Mouse (Mus musculus) liver, embryonic 15.5 days (tissue): Measurements from ENCODE around the gene Fam173a. TPM values are rescaled to one million over a fixed set of nuclear protein-coding genes. Genes with fewer than 3 reads are reported as not detected.
"Not testable (repeated sequence)": the region's sequence is repeated elsewhere in the genome, so short reads cannot be mapped to it uniquely, and the experiment has no call there.

Experiments
- ATAC-seq: fragments of 200-750 bp; cut with Nextera tagmentation; 2 replicates; pipeline ENCODE4 v1.8.0; 2017; ENCODE audit warnings: moderate number of reproducible peaks, mild to moderate bottlenecking, moderate library complexity; ENCODE audit not compliant: insufficient read depth
- H3K27ac ChIP-seq: fragments of 300-500 bp; sonication (generic); replicated peaks from 2 replicates; pipeline ENCODE4 v1.5.1; 2015; ENCODE audit warnings: mild to moderate bottlenecking, inconsistent platforms
- H3K27me3 ChIP-seq: fragments of 300-500 bp; sonication (generic); 2 replicates; pipeline ENCODE4 v1.6.1; 2015; ENCODE audit warnings: mild to moderate bottlenecking, inconsistent platforms
- H3K36me3 ChIP-seq: fragments of 300-500 bp; sonication (generic); replicated peaks from 2 replicates; pipeline ENCODE4 v1.6.1; 2015; ENCODE audit warnings: moderate library complexity, mild to moderate bottlenecking, inconsistent platforms
- H3K4me1 ChIP-seq: fragments of 300-500 bp; sonication (generic); replicated peaks from 2 replicates; pipeline ENCODE4 v1.6.1; 2015; ENCODE audit warnings: inconsistent platforms
- H3K4me2 ChIP-seq: fragments of 300-500 bp; sonication (generic); 2 replicates; pipeline ENCODE4 v1.6.1; 2015; ENCODE audit warnings: moderate library complexity, mild to moderate bottlenecking, inconsistent platforms
- H3K4me3 ChIP-seq: fragments of 300-500 bp; sonication (generic); replicated peaks from 2 replicates; pipeline ENCODE4 v1.5.1; 2015; ENCODE audit warnings: mild to moderate bottlenecking, inconsistent platforms
- H3K9ac ChIP-seq: fragments of 300-500 bp; sonication (generic); 2 replicates; pipeline ENCODE4 v1.6.1; 2015; ENCODE audit warnings: moderate library complexity, mild to moderate bottlenecking, inconsistent platforms
- H3K9me3 ChIP-seq: fragments of 300-500 bp; sonication (generic); replicated peaks from 2 replicates; pipeline ENCODE4 v1.6.1; 2016; ENCODE audit warnings: inconsistent platforms
- WGBS: fragments of 180-500 bp; shearing (Covaris S2); methylation state at CpG from one replicate; pipeline ENCODE4 v1.1.7; 2015; ENCODE audit warnings: mixed read lengths; ENCODE audit not compliant: insufficient replicate concordance; 5-methylcytosine and 5-hydroxymethylcytosine counted together
- polyA plus RNA-seq: library from polyadenylated mRNA; unstranded; fragments of >200 nt; fragmentation: Nextera tagmentation; extraction: Ambion mirVana; gene quantifications from 2 replicates; pipeline ENCODE4 v1.2.1, GENCODE M21; 2015

The Fam173a gene
- polyA plus RNA-seq, 1 experiment from 2014 or later = 54.9 TPM

GRCm38 (mm10) chr17:25810890-25811289 is 18.2 kb upstream of the Fam173a start:
- Histone ChIP-seq H3K4me3 (no peak overlapping the region), H3K4me1 (peaks cover 12% of the 10 kb centered on the region), H3K9me3 (no peaks in the 10 kb centered on the region), H3K4me2 (no peak overlapping the region), H3K27me3 (peaks cover 95% of the 10 kb centered on the region), H3K36me3 (no peaks in the 10 kb centered on the region), H3K9ac (no peak overlapping the region), H3K27ac (no peak overlapping the region)
- ATAC-seq = no peak
- 45% methylated on average over 4 of the region's 4 CpGs for WGBS

DNA sequence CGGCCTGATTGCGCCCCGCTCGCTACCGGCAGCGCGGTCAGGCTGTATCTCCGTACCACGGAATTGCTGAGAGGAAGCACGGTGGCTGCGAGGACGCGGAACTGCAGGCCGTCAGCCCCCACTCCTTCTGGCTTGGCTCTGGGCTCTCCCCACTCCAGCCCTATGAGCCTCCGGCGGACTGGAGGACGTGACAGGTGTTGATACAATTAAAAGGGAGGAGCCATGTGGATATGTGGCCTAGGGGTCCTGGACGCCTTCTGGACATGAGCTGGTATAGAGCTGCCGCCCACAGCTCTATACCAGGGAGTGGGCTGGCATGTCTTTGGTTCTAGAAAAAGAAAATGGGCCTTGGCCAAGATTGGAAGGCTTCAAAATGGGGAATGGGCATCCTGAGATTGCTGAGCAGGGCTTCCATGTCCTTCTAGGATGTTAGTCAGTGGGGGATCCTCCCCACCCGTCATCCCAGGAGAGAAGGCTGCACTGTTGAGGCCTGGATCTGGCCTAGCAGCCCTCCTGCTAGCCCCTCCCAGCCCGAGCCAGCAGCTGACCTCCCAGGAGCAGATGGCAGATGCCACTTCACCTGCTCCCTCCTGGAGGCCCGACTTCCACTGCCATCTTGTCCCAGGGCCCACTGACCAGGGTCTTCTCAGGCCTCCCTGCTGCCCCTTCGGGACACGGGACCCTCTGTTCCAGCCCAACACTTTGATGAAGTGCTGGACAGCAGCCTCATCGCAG is 17.1 kb upstream of the Fam173a start:
- H3K4me3 ChIP-seq = peak overlapping the region; percentile 52
- H3K4me2 ChIP-seq = peak overlapping the region; percentile 69
- no peak overlapping the region for H3K27ac ChIP-seq
- H3K36me3 ChIP-seq = no peaks in the 10 kb centered on the region
- peaks cover 93% of the 10 kb centered on the region for H3K27me3 ChIP-seq
- WGBS = 8% methylated on average over 24 of the region's 25 CpGs
- H3K9me3 ChIP-seq = no peaks in the 10 kb centered on the region
- ATAC-seq = 0 out of 2 replicates have a peak, but pooled peaks have one; percentile 15
- H3K4me1 ChIP-seq = peaks cover 12% of the 10 kb centered on the region
- H3K9ac ChIP-seq = no peak overlapping the region

- WGBS = 1% methylated on average over 98 of the region's 100 CpGs
- peak within 1 kb of the TSS; percentile 69 for H3K4me2 ChIP-seq
- H3K9ac ChIP-seq = no peak within 1 kb of the TSS
- H3K4me1 ChIP-seq = peaks cover 12% of the 10 kb centered on the region
- H3K27ac ChIP-seq = no peak within 1 kb of the TSS
- peak within 1 kb of the TSS; percentile 52 for H3K4me3 ChIP-seq
- H3K9me3 ChIP-seq = no peaks in the 10 kb centered on the region
- H3K27me3 ChIP-seq = peaks cover 91% of the 10 kb centered on the region
- H3K36me3 ChIP-seq = no peaks in the 10 kb centered on the region
- 0 out of 2 replicates have a peak, but pooled peaks have one; percentile 22 for ATAC-seq
Measured at GRCm38 (mm10) chr17:25808789-25809605, 16.3 kb upstream of the Fam173a start, which contains the start of gene Fbxl16. TSS of gene Fbxl16 (plus strand) at chr17:25809085.

- 34% methylated on average over 5 of the region's 5 CpGs for WGBS
- Histone ChIP-seq H3K27me3 (peaks cover 92% of the 10 kb centered on the region), H3K9ac (no peak overlapping the region), H3K4me1 (peaks cover 12% of the 10 kb centered on the region), H3K36me3 (no peaks in the 10 kb centered on the region), H3K27ac (no peak overlapping the region), H3K9me3 (no peaks in the 10 kb centered on the region), H3K4me2 (no peak overlapping the region), H3K4me3 (no peak overlapping the region)
- ATAC-seq = no peak
Measured at GRCm38 (mm10) chr17:25808028-25808427, 15.3 kb upstream of the Fam173a start.

DNA sequence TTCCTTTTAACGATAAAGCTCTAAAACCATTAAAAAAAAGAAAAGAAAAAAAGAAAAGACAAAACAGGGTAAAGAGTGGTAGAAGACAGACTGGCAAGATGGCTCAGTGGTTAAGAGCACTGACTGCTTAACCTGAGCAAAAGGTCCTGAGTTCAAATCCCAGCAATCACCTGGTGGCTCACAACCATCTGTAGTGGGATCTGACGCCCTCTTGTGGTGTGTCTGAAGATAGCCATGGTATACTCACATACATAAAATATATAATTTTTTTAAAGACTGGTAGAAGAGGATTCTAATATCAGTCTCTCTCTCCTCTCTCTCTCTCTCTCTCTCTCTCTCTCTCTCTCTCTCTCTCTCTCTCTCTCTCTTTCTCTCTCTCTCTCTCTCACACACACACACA is 14.8 kb upstream of the Fam173a start:
- H3K9ac ChIP-seq, H3K4me3 ChIP-seq: not testable (repeated sequence)
- peaks cover 92% of the 10 kb centered on the region for H3K27me3 ChIP-seq

DNA sequence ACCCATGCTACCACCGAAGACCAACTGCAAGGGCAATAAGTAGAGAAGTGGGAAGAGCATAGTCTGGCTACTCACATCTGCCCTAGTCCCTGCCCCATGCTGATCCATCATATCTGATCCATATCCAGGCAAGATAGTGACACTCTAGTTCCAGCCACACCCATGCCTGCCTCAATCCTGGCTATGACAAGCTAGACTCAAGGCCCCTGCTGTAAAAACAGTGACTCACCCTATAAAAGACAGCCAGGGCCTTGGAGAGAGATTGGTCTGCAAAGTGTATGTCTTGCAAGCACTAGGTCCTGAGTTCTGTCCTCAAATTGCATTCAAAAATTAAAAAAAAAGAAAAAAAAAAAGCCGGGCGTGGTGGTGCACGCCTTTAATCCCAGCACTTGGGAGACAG is 13.8 kb upstream of the Fam173a start:
- no peak for ATAC-seq
- Histone ChIP-seq H3K4me3 (no peak overlapping the region), H3K27me3 (peaks cover 92% of the 10 kb centered on the region), H3K27ac (no peak overlapping the region), H3K9ac (no peak overlapping the region), H3K9me3 (no peaks in the 10 kb centered on the region), H3K36me3 (no peaks in the 10 kb centered on the region), H3K4me2 (no peak overlapping the region), H3K4me1 (peaks cover 12% of the 10 kb centered on the region)
- WGBS = 82% methylated on average over 4 of the region's 4 CpGs

More for the DNA sequence above, 14.8 kb upstream of the Fam173a start:
- peaks cover 12% of the 10 kb centered on the region for H3K4me1 ChIP-seq
- 26% methylated on average over 2 of the region's 2 CpGs for WGBS
- H3K36me3 ChIP-seq, H3K4me2 ChIP-seq, H3K9me3 ChIP-seq, H3K27ac ChIP-seq, ATAC-seq: not testable (repeated sequence)

GRCm38 (mm10) chr17:25802825-25803517 is 10.3 kb upstream of the Fam173a start:
- peaks cover 61% of the 10 kb centered on the region for H3K27me3 ChIP-seq
- ATAC-seq = no peak
- WGBS = 7% methylated on average over 10 of the region's 10 CpGs

DNA sequence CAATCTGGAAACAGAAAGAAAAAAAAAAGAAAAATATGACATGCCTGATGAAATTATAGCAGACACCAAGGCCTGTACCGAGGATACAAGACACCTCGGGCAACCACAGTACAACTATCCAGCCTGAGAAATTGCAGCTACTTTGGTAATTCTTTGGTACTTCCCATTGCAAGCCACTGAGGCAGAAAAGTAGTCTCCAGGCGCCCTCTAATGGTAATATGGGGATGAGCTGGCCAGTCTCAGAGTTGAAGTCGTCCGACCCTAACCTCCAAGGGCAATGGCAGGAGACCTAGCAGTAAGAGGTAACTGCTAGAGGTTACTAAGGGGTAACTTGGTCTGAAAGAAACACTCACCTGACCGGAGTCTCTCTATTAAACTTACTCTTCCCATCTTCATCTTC is 8.3 kb upstream of the Fam173a start:
- Histone ChIP-seq H3K4me1 (peaks cover 17% of the 10 kb centered on the region), H3K27ac (no peak overlapping the region), H3K9ac (no peak overlapping the region), H3K27me3 (peaks cover 42% of the 10 kb centered on the region), H3K36me3 (no peaks in the 10 kb centered on the region), H3K9me3 (no peaks in the 10 kb centered on the region), H3K4me2 (no peak overlapping the region), H3K4me3 (no peak overlapping the region)
- 5% methylated on average over 6 of the region's 6 CpGs for WGBS
- ATAC-seq = no peak

More at GRCm38 (mm10) chr17:25802825-25803517, 10.3 kb upstream of the Fam173a start:
- no peaks in the 10 kb centered on the region for H3K9me3 ChIP-seq
- H3K4me2 ChIP-seq = no peak overlapping the region
- no peak overlapping the region for H3K9ac ChIP-seq
- H3K4me3 ChIP-seq = no peak overlapping the region
- H3K36me3 ChIP-seq = no peaks in the 10 kb centered on the region
- H3K4me1 ChIP-seq = no peaks in the 10 kb centered on the region
- H3K27ac ChIP-seq = no peak overlapping the region

GRCm38 (mm10) chr17:25796951-25797369 is 4.3 kb upstream of the Fam173a start, which contains the start of gene Metrn:
TSS of gene Metrn (minus strand) at chr17:25797136.
- Histone ChIP-seq H3K4me2 (peak within 1 kb of the TSS; percentile 96), H3K9me3 (no peaks in the 10 kb centered on the region)
- WGBS = under 1% methylated on average over 35 of the region's 35 CpGs

DNA sequence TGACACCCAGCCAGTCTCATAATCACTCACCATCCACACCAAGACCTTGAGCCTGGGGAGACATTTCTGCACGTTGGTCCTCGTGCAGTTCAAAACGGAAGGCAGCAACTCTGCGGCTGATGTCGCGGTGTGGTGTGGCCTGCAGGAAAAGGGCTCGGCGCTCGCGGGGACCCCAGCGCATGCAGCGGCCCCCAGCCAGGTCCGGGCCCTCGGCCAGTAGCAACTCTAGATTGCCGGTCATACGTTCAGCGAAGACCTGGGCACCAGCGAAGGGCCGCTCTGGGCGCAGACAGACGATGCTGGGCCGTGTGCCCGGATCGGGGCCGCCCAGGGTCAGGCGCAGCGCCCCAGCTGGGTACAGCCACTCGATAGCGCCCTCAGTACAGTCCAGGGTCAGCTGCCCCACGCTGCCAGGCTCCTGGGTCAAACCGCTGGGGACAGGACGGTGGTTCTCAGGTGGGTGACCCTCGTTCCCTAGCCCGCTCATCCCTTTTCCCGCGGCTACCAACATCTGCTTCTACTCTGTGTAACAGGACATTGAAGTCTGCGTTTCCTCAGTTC is 3.6 kb upstream of the Fam173a start:
- H3K9ac ChIP-seq = peak overlapping the region; percentile 70
- WGBS = under 1% methylated on average over 37 of the region's 37 CpGs
- H3K27me3 ChIP-seq = peaks cover 3% of the 10 kb centered on the region; the same call in 1 of the 2 replicates
- no peaks in the 10 kb centered on the region for H3K9me3 ChIP-seq
- ATAC-seq = 0 out of 2 replicates have a peak, but pooled peaks have one; percentile 6
- no peaks in the 10 kb centered on the region for H3K36me3 ChIP-seq
- H3K4me3 ChIP-seq = peak overlapping the region; percentile 88
- 0 out of 2 replicates have a peak overlapping the region, but pooled peaks have one; percentile 33 for H3K27ac ChIP-seq
- peaks cover 52% of the 10 kb centered on the region for H3K4me1 ChIP-seq
- peak overlapping the region; percentile 96 for H3K4me2 ChIP-seq

More at GRCm38 (mm10) chr17:25796951-25797369, 4.3 kb upstream of the Fam173a start, which contains the start of gene Metrn:
- Histone ChIP-seq H3K9ac (peak within 1 kb of the TSS; percentile 70), H3K36me3 (no peaks in the 10 kb centered on the region), H3K4me3 (peak within 1 kb of the TSS; percentile 88), H3K4me1 (peaks cover 45% of the 10 kb centered on the region), H3K27me3 (peaks cover 9% of the 10 kb centered on the region), H3K27ac (peak within 1 kb of the TSS; percentile 33; the same call in 1 of the 2 replicates)
- peak; percentile 76 for ATAC-seq
